Mouse (Mus musculus): ENCODE results near the gene Nkx3-2. TPM values are rescaled to one million over a fixed set of nuclear protein-coding genes. Genes with fewer than 3 reads are reported as not detected.

Gene Nkx3-2
- polyA plus RNA-seq, 1 experiment from 2014 or later = not detected

DNA sequence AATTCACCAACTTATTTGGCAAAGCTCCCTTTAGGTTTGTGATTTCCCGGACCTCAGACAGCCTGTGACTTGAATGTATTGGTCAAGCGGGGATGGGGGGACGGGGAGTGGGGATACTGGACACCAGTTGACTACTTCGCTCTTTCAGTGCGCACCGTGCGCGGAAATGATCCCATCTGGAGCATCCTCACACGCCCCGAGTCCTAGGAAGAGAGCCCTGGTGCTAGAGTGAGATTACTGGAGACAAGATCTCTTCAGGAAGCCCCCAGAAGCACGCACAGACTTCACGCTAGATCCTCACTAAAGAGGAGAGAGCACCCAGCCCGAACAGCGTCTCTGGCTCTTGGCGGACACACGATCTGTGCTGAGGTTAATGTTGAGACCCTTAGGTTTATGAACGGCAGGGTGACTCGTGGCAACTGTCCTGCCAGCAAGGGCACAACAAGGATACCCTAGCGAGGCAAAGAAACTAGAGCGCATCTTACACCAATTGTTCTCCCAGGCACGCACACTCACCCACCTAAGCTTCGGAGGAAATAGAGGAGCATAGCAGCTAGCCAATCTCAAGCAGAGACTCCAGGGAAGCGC is 8.8 kb downstream of the Nkx3-2 start:
- Histone ChIP-seq H3K79me2 (ENCODE audit: inconsistent target) (no peaks in the 10 kb centered on the region), H3K27ac (no peak overlapping the region), H3K4me3 (ENCODE audit: inconsistent target) (no peak overlapping the region), H3K36me3 (ENCODE audit: inconsistent target) (no peaks in the 10 kb centered on the region)
- WGBS (ENCODE audit: missing documents) = 5% methylated on average over 23 of the region's 23 CpGs

- no peaks in the 10 kb centered on the region for H3K36me3 ChIP-seq (ENCODE audit: inconsistent target)
- no peak overlapping the region for H3K4me3 ChIP-seq (ENCODE audit: inconsistent target)
- no peaks in the 10 kb centered on the region for H3K79me2 ChIP-seq (ENCODE audit: inconsistent target)
- no peak overlapping the region for H3K27ac ChIP-seq
- 6% methylated on average over 16 of the region's 16 CpGs for WGBS (ENCODE audit: missing documents)
Measured at GRCm38 (mm10) chr5:41754836-41755235, 9.5 kb downstream of the Nkx3-2 start.

DNA sequence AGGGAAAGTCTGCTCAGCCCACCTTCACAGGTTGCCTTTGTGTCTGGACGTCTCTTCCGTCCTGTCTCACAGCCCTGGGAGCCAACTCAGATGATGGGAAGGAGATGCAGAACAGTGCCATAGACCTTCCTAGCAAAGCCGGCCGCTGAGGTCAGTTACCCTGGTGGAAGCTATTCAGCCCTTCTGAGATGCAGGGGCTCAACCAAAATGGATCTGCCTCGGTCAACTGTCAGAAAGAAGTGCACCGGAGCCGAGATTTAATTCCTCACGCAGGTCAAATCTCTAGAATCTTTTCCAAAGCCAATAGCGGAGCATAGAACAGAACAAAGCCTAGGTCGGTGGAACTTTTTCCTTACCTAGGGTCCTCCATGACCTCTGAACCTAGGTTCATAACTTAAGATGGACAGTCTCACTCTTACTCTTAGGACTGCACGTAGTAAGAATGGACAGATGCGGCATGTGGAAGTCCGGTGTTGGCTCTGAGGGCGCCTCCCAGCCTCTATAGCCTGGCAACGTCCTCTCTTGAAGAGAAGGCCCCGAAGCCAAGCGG is 10.0 kb downstream of the Nkx3-2 start:
- Histone ChIP-seq H3K4me3 (ENCODE audit: inconsistent target) (no peak overlapping the region), H3K79me2 (ENCODE audit: inconsistent target) (no peaks in the 10 kb centered on the region), H3K27ac (no peak overlapping the region), H3K36me3 (ENCODE audit: inconsistent target) (no peaks in the 10 kb centered on the region)
- 5% methylated on average over 17 of the region's 17 CpGs for WGBS (ENCODE audit: missing documents)

GRCm38 (mm10) chr5:41752721-41753120 is 11.6 kb downstream of the Nkx3-2 start:
- 23% methylated on average over 4 of the region's 4 CpGs for WGBS (ENCODE audit: missing documents)
- H3K36me3 ChIP-seq (ENCODE audit: inconsistent target) = no peaks in the 10 kb centered on the region
- no peaks in the 10 kb centered on the region for H3K79me2 ChIP-seq (ENCODE audit: inconsistent target)
- H3K4me3 ChIP-seq (ENCODE audit: inconsistent target) = no peak overlapping the region
- no peak overlapping the region for H3K27ac ChIP-seq

- 15% methylated on average over 10 of the region's 15 CpGs for WGBS (ENCODE audit: missing documents)
Measured at GRCm38 (mm10) chr5:41744898-41745780, 19.2 kb downstream of the Nkx3-2 start.

DNA sequence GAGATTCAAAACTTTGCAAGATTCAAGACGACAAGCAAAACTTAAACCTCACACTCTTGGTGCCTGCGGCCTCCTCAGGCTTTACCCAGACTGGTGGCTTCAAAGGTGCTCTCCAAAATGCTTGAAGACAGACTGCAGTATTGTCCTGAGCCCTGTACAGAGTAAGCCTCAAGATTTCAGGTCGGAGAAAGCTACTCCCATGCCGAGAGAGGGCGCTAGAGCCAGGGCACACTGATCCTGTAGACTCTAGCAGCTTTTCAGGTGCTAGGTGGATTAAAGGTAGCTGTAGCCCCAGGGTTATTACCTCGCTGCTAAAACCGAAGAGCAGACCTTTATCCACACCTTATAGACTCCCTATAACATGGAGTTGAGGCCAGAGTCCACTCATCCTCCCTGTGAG is 20.1 kb downstream of the Nkx3-2 start:
- WGBS (ENCODE audit: missing documents) = 32% methylated on average over 7 of the region's 7 CpGs
- no peaks in the 10 kb centered on the region for H3K79me2 ChIP-seq (ENCODE audit: inconsistent target)
- H3K27ac ChIP-seq = no peak overlapping the region
- no peak overlapping the region for H3K4me3 ChIP-seq (ENCODE audit: inconsistent target)
- no peaks in the 10 kb centered on the region for H3K36me3 ChIP-seq (ENCODE audit: inconsistent target)

More at GRCm38 (mm10) chr5:41744898-41745780, 19.2 kb downstream of the Nkx3-2 start:
- Histone ChIP-seq H3K79me2 (ENCODE audit: inconsistent target) (no peaks in the 10 kb centered on the region), H3K36me3 (ENCODE audit: inconsistent target) (no peaks in the 10 kb centered on the region), H3K27ac (no peak overlapping the region), H3K4me3 (ENCODE audit: inconsistent target) (no peak overlapping the region)

- Histone ChIP-seq H3K36me3 (ENCODE audit: inconsistent target) (no peaks in the 10 kb centered on the region), H3K79me2 (ENCODE audit: inconsistent target) (no peaks in the 10 kb centered on the region), H3K27ac (no peak overlapping the region), H3K4me3 (ENCODE audit: inconsistent target) (no peak overlapping the region)
- 21% methylated on average over 6 of the region's 6 CpGs for WGBS (ENCODE audit: missing documents)
Measured at GRCm38 (mm10) chr5:41738817-41739216, 25.5 kb downstream of the Nkx3-2 start.

DNA sequence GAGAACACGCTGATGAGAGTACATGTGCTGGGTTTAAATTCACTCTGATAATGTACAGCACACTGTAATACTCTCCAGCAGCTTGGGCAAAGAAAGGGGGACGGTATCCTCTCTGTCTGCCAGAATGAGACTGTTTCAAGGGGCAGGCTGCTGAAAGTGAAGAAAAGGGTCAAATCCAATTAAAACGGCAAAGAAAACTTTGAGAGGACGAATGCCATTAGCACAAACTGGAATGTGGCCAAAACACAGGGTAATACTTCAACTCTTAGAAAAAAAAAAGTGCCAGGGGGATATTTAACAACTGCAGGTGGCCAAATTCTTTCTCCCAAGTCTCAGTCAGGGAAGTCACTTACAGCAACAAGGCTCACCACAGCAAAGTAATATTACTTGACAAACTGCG is 27.3 kb downstream of the Nkx3-2 start:
- Histone ChIP-seq H3K36me3 (ENCODE audit: inconsistent target) (no peaks in the 10 kb centered on the region), H3K4me3 (ENCODE audit: inconsistent target) (no peak overlapping the region)
- WGBS (ENCODE audit: missing documents) = 90% methylated on average over 5 of the region's 5 CpGs

GRCm38 (mm10) chr5:41727017-41727416 is 37.3 kb downstream of the Nkx3-2 start:
- Histone ChIP-seq H3K79me2 (ENCODE audit: inconsistent target) (no peaks in the 10 kb centered on the region), H3K27ac (no peak overlapping the region)
- 15% methylated on average over 1 of the region's 1 CpGs for WGBS (ENCODE audit: missing documents)

More for the DNA sequence above, 27.3 kb downstream of the Nkx3-2 start:
- H3K27ac ChIP-seq = no peak overlapping the region
- H3K79me2 ChIP-seq (ENCODE audit: inconsistent target) = no peaks in the 10 kb centered on the region

DNA sequence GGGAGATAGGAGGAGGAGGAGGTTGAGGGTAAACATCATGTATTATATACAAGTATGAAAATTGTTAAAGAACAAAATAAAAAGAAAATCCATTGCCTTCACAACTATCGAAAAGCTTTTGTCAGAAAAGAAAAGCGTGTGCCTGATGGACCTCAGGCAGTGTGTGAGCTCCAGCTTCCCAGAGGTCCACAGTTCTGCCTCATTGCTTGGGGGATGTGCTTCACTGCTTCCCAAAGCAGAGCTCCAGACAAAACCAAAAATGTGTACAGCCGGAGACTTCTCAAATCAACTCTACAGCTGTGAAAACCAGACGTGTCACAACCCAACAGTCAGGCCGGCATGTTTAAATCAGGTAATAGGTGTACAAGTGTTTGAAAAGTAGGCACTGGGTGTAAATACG is 38.7 kb downstream of the Nkx3-2 start:
- no peak overlapping the region for H3K27ac ChIP-seq
- no peaks in the 10 kb centered on the region for H3K36me3 ChIP-seq (ENCODE audit: inconsistent target)
- no peak overlapping the region for H3K4me3 ChIP-seq (ENCODE audit: inconsistent target)
- no peaks in the 10 kb centered on the region for H3K79me2 ChIP-seq (ENCODE audit: inconsistent target)
- WGBS (ENCODE audit: missing documents) = 93% methylated on average over 6 of the region's 6 CpGs

More at GRCm38 (mm10) chr5:41727017-41727416, 37.3 kb downstream of the Nkx3-2 start:
- H3K4me3 ChIP-seq (ENCODE audit: inconsistent target) = no peak overlapping the region
- no peaks in the 10 kb centered on the region for H3K36me3 ChIP-seq (ENCODE audit: inconsistent target)

Other genes with a start within 250 kb of the Nkx3-2 start
- gene Rab28, start 56.3 kb downstream of the Nkx3-2 start, polyA plus RNA-seq (2018) = 25.7 to 39.4 TPM (median 33.7 TPM) in 3 replicates
- 11.9 to 30.5 TPM (median 15.4 TPM) in 3 replicates for gene Bod1l, start 79.8 kb upstream of the Nkx3-2 start, polyA plus RNA-seq (2018)

Measured in macrophage (primary cell).